Mouse (Mus musculus) heart, adult 9 months (tissue): Measurements from ENCODE around the gene Pgrmc1.

Experiments used
- DNase-seq, 2 experiments: peaks; one replicate each; pipeline ENCODE4 v3.0.0; 2022; ENCODE audit warnings: low spot score in 2 of 2

The Pgrmc1 gene

DNA sequence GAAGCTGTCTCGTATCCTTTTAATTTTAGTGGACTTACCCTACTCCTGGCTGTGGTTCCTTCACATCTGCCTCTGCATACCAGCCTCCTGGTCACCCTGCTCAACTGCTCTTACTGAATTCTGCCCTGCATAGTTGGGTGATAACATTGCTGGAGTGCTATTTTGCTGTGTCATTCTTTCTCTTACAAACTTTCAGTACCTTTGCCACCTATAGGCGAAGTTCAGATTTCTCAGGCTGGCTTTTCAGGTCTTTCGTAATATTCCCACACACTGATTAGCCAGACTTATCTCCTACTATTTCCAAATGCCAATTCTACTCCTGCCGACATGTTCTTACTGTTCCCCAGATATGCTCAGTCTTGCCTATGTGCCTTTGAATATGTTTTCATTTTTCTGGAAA is 6.0 kb downstream of the Pgrmc1 start:
- no peak for DNase-seq

DNA sequence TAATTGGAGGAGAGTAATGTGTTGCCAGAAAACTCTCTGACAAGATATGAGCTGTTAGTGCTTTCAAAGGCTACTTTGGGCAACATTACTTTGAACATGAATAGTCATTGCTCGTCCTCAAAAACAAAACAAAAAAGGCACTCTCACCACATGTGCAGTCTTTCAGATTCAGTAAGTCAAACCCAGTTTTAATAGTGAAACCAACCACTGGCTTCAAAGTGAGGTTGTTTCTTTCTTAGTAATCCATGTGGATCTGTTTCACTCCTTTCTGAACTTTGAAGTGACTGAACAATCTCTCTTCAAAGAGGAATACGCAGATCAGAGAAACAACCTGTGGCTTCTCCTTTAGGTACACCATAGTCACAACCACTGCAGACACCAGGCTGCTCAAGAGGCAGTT is 11.1 kb downstream of the Pgrmc1 start:
- DNase-seq = no peak

DNA sequence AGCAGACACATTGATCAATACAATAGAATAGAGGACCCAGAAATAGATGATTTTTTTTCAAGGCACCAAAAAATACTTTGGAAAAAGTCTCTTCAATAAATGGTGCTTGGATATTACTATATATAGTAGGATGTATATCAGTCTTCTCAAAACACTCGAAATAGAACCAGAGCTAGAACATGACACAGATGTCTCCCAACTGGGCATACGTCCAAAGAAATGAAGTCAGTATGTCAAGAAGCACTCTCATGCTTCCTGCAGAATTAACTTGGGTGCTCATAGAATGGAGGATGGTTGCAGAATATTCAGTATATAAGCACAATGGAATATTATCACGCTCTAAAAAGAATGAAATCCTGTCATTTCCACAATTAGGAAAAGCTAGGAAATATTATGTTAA is 30.1 kb downstream of the Pgrmc1 start:
- no peak for DNase-seq

DNA sequence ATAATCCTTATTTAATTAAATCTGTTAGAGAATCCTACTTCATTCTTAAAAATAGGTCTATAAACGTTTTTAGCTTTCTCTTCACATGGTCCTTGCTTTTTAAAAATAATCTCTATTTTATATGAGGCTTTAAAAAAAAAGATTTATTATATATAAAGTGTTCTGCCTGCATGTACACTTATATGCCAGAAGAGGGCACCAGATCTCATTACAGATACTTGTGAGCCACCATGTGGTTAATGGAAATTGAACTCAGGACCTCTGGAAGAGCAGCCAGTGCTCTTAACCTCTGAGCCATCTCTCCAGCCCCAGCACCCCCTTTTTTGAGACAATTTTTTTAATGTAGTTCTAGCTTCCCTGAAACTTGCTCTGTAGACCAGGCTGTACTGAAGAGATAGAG is 32.8 kb downstream of the Pgrmc1 start:
- no peak for DNase-seq

DNA sequence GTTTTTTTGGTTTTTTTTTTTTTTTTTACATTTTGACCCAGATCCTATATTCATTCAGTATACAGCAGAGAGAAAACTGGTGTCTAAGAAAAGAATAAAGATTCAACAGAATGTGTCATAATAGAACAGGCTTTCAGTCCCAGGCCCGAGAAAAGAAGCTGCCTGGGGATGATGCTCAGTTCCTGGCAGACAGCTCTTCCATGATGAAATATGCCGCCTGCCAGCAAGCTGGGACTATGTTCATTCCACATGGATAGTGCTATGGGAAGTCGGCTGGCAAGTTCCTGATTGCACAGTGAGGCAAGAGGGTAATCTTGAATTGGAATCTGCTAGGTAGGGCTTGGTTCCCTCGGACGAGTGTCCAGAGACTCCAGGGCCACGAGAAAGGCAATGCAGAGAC is 42.0 kb downstream of the Pgrmc1 start:
- no peak for DNase-seq

DNA sequence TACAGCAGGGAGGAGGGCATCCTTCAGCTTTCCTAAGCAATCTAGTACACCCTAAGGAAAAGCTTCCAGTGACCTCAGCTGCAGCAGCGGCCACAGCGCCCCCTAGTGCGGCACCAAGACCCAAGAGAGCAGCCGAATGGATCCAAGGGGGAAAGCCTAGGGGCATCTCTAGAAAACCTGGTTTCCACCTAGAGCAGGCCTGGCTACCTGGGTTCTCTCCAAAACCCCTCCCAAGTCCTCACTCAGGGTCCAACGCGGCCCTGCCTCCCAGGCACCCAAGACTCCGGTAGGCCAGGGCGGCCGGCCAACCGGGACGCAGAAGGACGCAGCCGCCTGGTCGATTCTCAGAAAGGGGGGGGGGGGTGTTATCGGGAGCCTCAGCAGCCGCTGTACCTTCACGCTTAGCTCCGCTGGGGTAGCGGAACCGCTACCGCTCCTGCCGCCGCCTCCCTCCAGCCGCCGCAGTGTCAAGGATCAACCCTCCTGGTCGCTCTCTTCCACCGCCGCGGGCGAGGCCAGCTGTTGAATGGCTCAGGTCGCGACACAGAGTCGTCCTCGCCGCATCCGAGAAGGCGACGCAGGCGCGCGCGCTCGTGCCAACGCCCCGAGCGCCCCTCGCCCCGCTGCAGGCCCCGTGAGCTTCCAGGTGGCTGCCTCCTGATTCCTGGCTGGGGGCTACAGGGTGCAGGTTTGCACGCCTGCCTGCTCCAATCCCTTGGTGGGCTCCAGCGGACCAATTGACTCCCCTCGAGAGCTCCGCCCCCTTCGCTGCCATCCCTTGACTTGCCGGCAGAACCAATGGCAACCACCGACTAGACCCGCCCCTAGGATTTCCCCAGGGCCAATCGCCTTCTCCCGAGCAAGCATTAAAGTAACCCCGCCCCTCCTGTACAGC is 46.9 kb downstream of the Pgrmc1 start, which contains the start of gene Akap17b:
TSS of gene Akap17b (minus strand) at position 739 of the 895 bp plus-strand sequence.
- DNase-seq = peak; percentile 82 to 83
